Mouse (Mus musculus) heart, adult 2 months (tissue): ENCODE measurements around the gene Nlrx1.

Source experiments
- CTCF ChIP-seq: fragments of 200-600 bp; IDR thresholded peaks from 2 replicates; pipeline ENCODE4 v1.8.1; 2022; ENCODE audit warnings: antibody characterized with exemption, mild to moderate bottlenecking, moderate library complexity
- EP300 ChIP-seq: fragments of 200-500 bp; IDR thresholded peaks from 2 replicates; pipeline ENCODE4 v1.6.1; 2011; ENCODE audit warnings: low read depth, low read length, control low read depth; ENCODE audit not compliant: insufficient read depth
- POLR2A ChIP-seq: fragments of 200-500 bp; IDR thresholded peaks from 2 replicates; pipeline ENCODE4 v1.6.1; 2011; ENCODE audit warnings: mild to moderate bottlenecking, low read depth, low read length, control low read depth; ENCODE audit not compliant: insufficient read depth

DNA sequence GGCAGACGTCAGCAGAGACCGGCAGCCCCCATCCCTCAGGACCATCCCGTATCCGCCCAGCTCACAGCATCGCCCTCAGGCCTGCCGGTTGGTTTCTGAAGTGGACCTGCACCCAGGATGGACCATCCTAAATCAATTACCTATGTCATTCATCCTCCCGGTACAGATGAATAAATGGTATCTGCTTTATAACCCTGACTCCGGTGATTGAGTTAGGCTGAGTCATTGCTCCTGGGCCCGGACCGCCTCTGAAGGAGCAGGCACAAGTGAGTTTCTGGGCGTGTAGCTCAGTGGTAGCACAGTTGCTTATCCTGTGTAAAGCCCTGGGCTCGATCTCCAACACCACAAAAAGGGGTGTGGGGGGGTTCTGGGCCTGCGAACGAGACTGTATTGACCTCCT, 7.0 kb downstream of the Nlrx1 start:
- TF ChIP-seq CTCF (no peak), POLR2A (no peak), EP300 (no peak)
